In genomic region chr2:25285551-25285950, GRCm38 (mm10) we compare ENCODE assay signal across 29 mouse cellular contexts. TPM values are rescaled to one million over a fixed set of nuclear protein-coding genes. Genes with fewer than 3 reads are reported as not detected.
DNase-seq lines count a peak whose midpoint lies in the region; ATAC-seq and TF ChIP-seq lines count a peak whose summit lies in the region.
"Had no signal": no experiment of that assay in that cellular context is flagged by ENCODE, and none has a peak within 500 bp of the region (broad histone marks: within the 10 kb centered on the region; RNA-seq: fewer than 3 reads in every experiment).

No protein-coding gene starts in this region.

- no peak for ATAC-seq in stomach, embryonic 14.5 days (ENCODE audit: insufficient number of reproducible peaks, insufficient read depth, low FRiP score, low read depth)
- ATAC-seq: forebrain, embryonic 14.5 days; hindbrain, postnatal 0 days; midbrain, embryonic 13.5 days had no signal

- no peak overlapping the region for H3K9ac ChIP-seq in stomach, embryonic 14.5 days (replicated peaks; ENCODE audit: low read depth, low read length)
- H3K9ac ChIP-seq: liver, embryonic 14.5 days; midbrain, embryonic 13.5 days; neural tube, embryonic 12.5 days had no signal

- DNase-seq in layer of hippocampus, adult 2 months (ENCODE audit: low spot score in 2 of 2) = no peak
- no peak for DNase-seq in layer of hippocampus, adult 8-10 months (ENCODE audit: low spot score in 2 of 2)
- peak; percentile 95 for DNase-seq in fat pad, adult 2 months (ENCODE audit: extremely low read depth, low read depth, low spot score)
- no peak for DNase-seq in adrenal gland, postnatal 25 days
- no peak for DNase-seq in heart, embryonic 10.5 days (ENCODE audit: low spot score)
- DNase-seq: adrenal gland, postnatal 36 days; kidney, adult 18-20 months; kidney, postnatal 14 days; lung, postnatal 10 days; right cerebral cortex, postnatal 4 days; thymus, postnatal 25 days had no signal

- 0 out of 2 replicates have a peak, but pooled peaks have one; percentile 0 for TF ChIP-seq POLR2A in cortical plate, adult 2 months (IDR thresholded peaks at IDR 0.05; ENCODE audit: extremely low read depth, insufficient read depth, low read length)

- peaks cover 21% of the 10 kb centered on the region for H3K27me3 ChIP-seq in stomach, embryonic 14.5 days (ENCODE audit: control insufficient read depth, insufficient read depth, low read length)
- peaks cover 49% of the 10 kb centered on the region for H3K27me3 ChIP-seq in heart, embryonic 10.5 days (ENCODE audit: insufficient read depth, poor library complexity, severe bottlenecking)

- no peak overlapping the region for H3K4me2 ChIP-seq in stomach, embryonic 14.5 days (replicated peaks; ENCODE audit: low read depth, low read length)
- H3K4me2 ChIP-seq: heart, embryonic 11.5 days; midbrain, embryonic 13.5 days; neural tube, embryonic 12.5 days had no signal

- WGBS in stomach, embryonic 14.5 days = 82% methylated on average over 2 of the region's 2 CpGs
- WGBS in heart, embryonic 10.5 days = 89% methylated on average over 2 of the region's 2 CpGs

- H3K36me3 ChIP-seq in stomach, embryonic 14.5 days (ENCODE audit: control insufficient read depth, insufficient read depth, low read length) = peaks cover 49% of the 10 kb centered on the region
- peaks cover 55% of the 10 kb centered on the region for H3K36me3 ChIP-seq in heart, embryonic 10.5 days

- H3K4me1 ChIP-seq in cortical plate, adult 2 months (ENCODE audit: control insufficient read depth, insufficient read depth, low read length) = peaks cover 3% of the 10 kb centered on the region; the same call in 1 of the 2 replicates
- H3K4me1 ChIP-seq in stomach, embryonic 14.5 days (ENCODE audit: control insufficient read depth, insufficient read depth, low read length) = peaks cover 11% of the 10 kb centered on the region; the same call in 1 of the 2 replicates
- H3K4me1 ChIP-seq in heart, embryonic 10.5 days = peaks cover 9% of the 10 kb centered on the region

- TF ChIP-seq CTCF in layer of hippocampus, adult 2 months (conservative IDR thresholded peaks at IDR 0.05) = no peak
- no peak for TF ChIP-seq CTCF in cortical plate, adult 2 months (IDR thresholded peaks at IDR 0.05; ENCODE audit: extremely low read depth, insufficient read depth, low read length)

- H3K9me3 ChIP-seq in stomach, embryonic 14.5 days (ENCODE audit: control insufficient read depth, low read depth, low read length) = no peaks in the 10 kb centered on the region
- no peaks in the 10 kb centered on the region for H3K9me3 ChIP-seq in heart, embryonic 10.5 days
- H3K9me3 ChIP-seq: hindbrain, embryonic 10.5 days; megakaryocyte, embryonic 14.5 days; midbrain, embryonic 13.5 days; neural tube, embryonic 12.5 days had no signal

- peak overlapping the region; percentile 23; the same call in 1 of the 2 replicates for H3K27ac ChIP-seq in layer of hippocampus, adult 2 months
- H3K27ac ChIP-seq in cortical plate, adult 2 months (ENCODE audit: insufficient read depth, low read length) = no peak overlapping the region
- peak overlapping the region; percentile 88 for H3K27ac ChIP-seq in stomach, embryonic 14.5 days (ENCODE audit: low read length)
- H3K27ac ChIP-seq in heart, embryonic 10.5 days = no peak overlapping the region
- H3K27ac ChIP-seq: hindbrain, embryonic 10.5 days; hindbrain, postnatal 0 days; liver, embryonic 14.5 days; midbrain, embryonic 13.5 days; neural tube, embryonic 12.5 days had no signal

- no peak overlapping the region for H3K4me3 ChIP-seq in layer of hippocampus, adult 2 months
- no peak overlapping the region for H3K4me3 ChIP-seq in cortical plate, adult 2 months (ENCODE audit: insufficient read depth, low read length)
- H3K4me3 ChIP-seq in stomach, embryonic 14.5 days (ENCODE audit: low read depth, low read length) = no peak overlapping the region
- no peak overlapping the region for H3K4me3 ChIP-seq in heart, embryonic 10.5 days
- H3K4me3 ChIP-seq: hindbrain, embryonic 10.5 days; megakaryocyte, embryonic 14.5 days; midbrain, embryonic 13.5 days; neural tube, embryonic 12.5 days had no signal

RNA-seq across cellular contexts. Expression of gene Tmem210, which starts 2.4 kb away (rescaled TPM):
- not detected for total RNA-seq in layer of hippocampus, adult 2 months (2021)
- not detected for total RNA-seq in layer of hippocampus, adult 8-10 months (2022)
- not detected in 2 replicates for polyA plus RNA-seq in cortical plate, adult 2 months (2012; rRNA removed)
- not detected in 2 replicates for polyA plus RNA-seq in stomach, embryonic 14.5 days (2014; fragmentation: Nextera tagmentation; extraction: Ambion mirVana)
- not detected in 2 replicates for total RNA-seq in adrenal gland, postnatal 25 days (2021)
- not detected in 2 replicates for polyA plus RNA-seq in heart, embryonic 10.5 days (2016; fragmentation: Nextera tagmentation; extraction: Ambion mirVana)
- total RNA-seq: adrenal gland, postnatal 36 days; common myeloid progenitor, adult 5-6 weeks; ES-E14; gastrocnemius, adult 8-10 months; granulocyte monocyte progenitor cell, adult 5-6 weeks; hindbrain, postnatal 0 days; left cerebral cortex, postnatal 14 days had no signal
- polyA plus RNA-seq: embryonic facial prominence, embryonic 11.5 days; forebrain, embryonic 14.5 days; heart, embryonic 11.5 days; heart, postnatal 0 days; hindbrain, embryonic 10.5 days; hindbrain, postnatal 0 days; limb, embryonic 14.5 days; liver, embryonic 14.5 days; midbrain, embryonic 13.5 days; neural tube, embryonic 12.5 days had no signal

RNA-seq across cellular contexts. Expression of gene Lrrc26, which starts 4.2 kb away (rescaled TPM):
- not detected for total RNA-seq in layer of hippocampus, adult 2 months (2021)
- total RNA-seq in layer of hippocampus, adult 8-10 months (2022) = not detected
- not detected in 2 replicates for polyA plus RNA-seq in cortical plate, adult 2 months (2012; rRNA removed)
- 1.9 and 3.4 TPM in 2 replicates for polyA plus RNA-seq in stomach, embryonic 14.5 days (2014; fragmentation: Nextera tagmentation; extraction: Ambion mirVana)
- total RNA-seq in adrenal gland, postnatal 25 days (2021) = not detected in 2 replicates
- not detected in 2 replicates for polyA plus RNA-seq in heart, embryonic 10.5 days (2016; fragmentation: Nextera tagmentation; extraction: Ambion mirVana)
- total RNA-seq: adrenal gland, postnatal 36 days; common myeloid progenitor, adult 5-6 weeks; ES-E14; gastrocnemius, adult 8-10 months; granulocyte monocyte progenitor cell, adult 5-6 weeks; left cerebral cortex, postnatal 14 days had no signal
- polyA plus RNA-seq: embryonic facial prominence, embryonic 11.5 days; forebrain, embryonic 14.5 days; heart, embryonic 11.5 days; heart, postnatal 0 days; hindbrain, embryonic 10.5 days; liver, embryonic 14.5 days; neural tube, embryonic 12.5 days had no signal

RNA-seq across cellular contexts. Expression of gene Anapc2, which starts 13.3 kb away (rescaled TPM):
- 10 to 100 TPM; 84.6 to 84.7 TPM for total RNA-seq in layer of hippocampus, adult 2 months (2021)
- 100 to 1,000 TPM in 2 of 4 experiments, 10 to 100 TPM in 2; 87.9 to 110 (median 99.0) TPM for total RNA-seq in layer of hippocampus, adult 8-10 months (2022)
- 75.7 and 76.5 TPM in 2 replicates for polyA plus RNA-seq in cortical plate, adult 2 months (2012; rRNA removed)
- 108 and 116 TPM in 2 replicates for polyA plus RNA-seq in stomach, embryonic 14.5 days (2014; fragmentation: Nextera tagmentation; extraction: Ambion mirVana)
- 70.9 and 95.1 TPM in 2 replicates for total RNA-seq in adrenal gland, postnatal 25 days (2021)
- polyA plus RNA-seq in heart, embryonic 10.5 days (2016; fragmentation: Nextera tagmentation; extraction: Ambion mirVana) = 101 and 113 TPM in 2 replicates

RNA-seq across cellular contexts. Expression of gene Ssna1, which starts 13.3 kb away (rescaled TPM):
- 10 to 100 TPM; 64.5 to 69.3 TPM for total RNA-seq in layer of hippocampus, adult 2 months (2021)
- total RNA-seq in layer of hippocampus, adult 8-10 months (2022) = 10 to 100 TPM; 59.0 to 71.0 (median 64.3) TPM
- 87.9 and 93.2 TPM in 2 replicates for polyA plus RNA-seq in cortical plate, adult 2 months (2012; rRNA removed)
- 241 and 246 TPM in 2 replicates for polyA plus RNA-seq in stomach, embryonic 14.5 days (2014; fragmentation: Nextera tagmentation; extraction: Ambion mirVana)
- total RNA-seq in adrenal gland, postnatal 25 days (2021) = 35.1 and 47.7 TPM in 2 replicates
- 164 and 199 TPM in 2 replicates for polyA plus RNA-seq in heart, embryonic 10.5 days (2016; fragmentation: Nextera tagmentation; extraction: Ambion mirVana)

RNA-seq across cellular contexts. Expression of gene Tprn, which starts 23.1 kb away (rescaled TPM):
- total RNA-seq in layer of hippocampus, adult 2 months (2021) = 10 to 100 TPM; 21.5 to 23.8 TPM
- total RNA-seq in layer of hippocampus, adult 8-10 months (2022) = 10 to 100 TPM; 19.9 to 27.8 (median 24.3) TPM
- 14.0 and 22.0 TPM in 2 replicates for polyA plus RNA-seq in cortical plate, adult 2 months (2012; rRNA removed)
- 6.2 and 8.5 TPM in 2 replicates for polyA plus RNA-seq in stomach, embryonic 14.5 days (2014; fragmentation: Nextera tagmentation; extraction: Ambion mirVana)
- total RNA-seq in adrenal gland, postnatal 25 days (2021) = 10.0 and 10.7 TPM in 2 replicates
- polyA plus RNA-seq in heart, embryonic 10.5 days (2016; fragmentation: Nextera tagmentation; extraction: Ambion mirVana) = 5.1 and 6.4 TPM in 2 replicates

Comparison
In these comparisons a context has a peak if more than half of its experiments do, and no peak if none do; other contexts are left out.
1. H3K27ac ChIP-seq: peak in layer of hippocampus, adult 2 months (single experiment) and stomach, embryonic 14.5 days (single experiment); none in cortical plate, adult 2 months (single experiment) and heart, embryonic 10.5 days (single experiment).